Mouse (Mus musculus): ENCODE measurements around the gene Fmo5. TPM values are rescaled to one million over a fixed set of nuclear protein-coding genes. Genes with fewer than 3 reads are reported as not detected.

Gene Fmo5
- polyA plus RNA-seq, 1 experiment from 2014 or later: 2.7 TPM

DNA sequence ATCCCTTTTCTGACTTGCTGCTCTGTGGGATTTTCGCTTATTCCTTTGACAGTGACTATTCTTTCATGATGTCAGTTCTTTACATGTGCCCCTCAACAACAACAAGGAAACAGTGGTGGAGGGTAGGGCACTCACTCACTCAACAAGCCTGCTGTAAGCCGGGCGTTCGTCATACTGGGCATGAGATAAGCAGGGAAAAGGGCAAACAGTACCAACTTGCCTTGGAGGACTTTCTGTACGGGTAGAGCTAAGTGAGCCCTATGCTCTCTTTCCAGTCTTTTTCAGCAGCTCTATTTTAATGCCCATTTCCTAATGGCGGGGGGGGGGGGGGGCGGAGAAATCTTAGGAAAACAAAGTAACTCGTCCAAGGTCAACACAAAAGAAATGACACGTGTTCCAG, 13.4 kb downstream of the Fmo5 start:
- ATAC-seq (ENCODE audit: low read depth) (no peak), DNase-seq (ENCODE audit: low spot score) (no peak)
- no peak overlapping the region for H3K27ac ChIP-seq (replicated peaks; ENCODE audit: low read depth, low read length)
- H3K9me3 ChIP-seq (ENCODE audit: control insufficient read depth, low read length): no peaks in the 10 kb centered on the region
- H3K4me2 ChIP-seq (ENCODE audit: low read depth, low read length): no peak overlapping the region
- H3K9ac ChIP-seq (ENCODE audit: low read depth, low read length): no peak overlapping the region
- 85% methylated on average over 9 of the region's 9 CpGs for WGBS
- H3K27me3 ChIP-seq (replicated peaks; ENCODE audit: control insufficient read depth, insufficient read depth, low read length): no peaks in the 10 kb centered on the region
- no peak overlapping the region for H3K4me3 ChIP-seq (ENCODE audit: low read depth, low read length)
- H3K36me3 ChIP-seq (ENCODE audit: control insufficient read depth, insufficient read depth, low read length): no peaks in the 10 kb centered on the region
- H3K4me1 ChIP-seq (ENCODE audit: control insufficient read depth, insufficient read depth, low read length): no peaks in the 10 kb centered on the region

DNA sequence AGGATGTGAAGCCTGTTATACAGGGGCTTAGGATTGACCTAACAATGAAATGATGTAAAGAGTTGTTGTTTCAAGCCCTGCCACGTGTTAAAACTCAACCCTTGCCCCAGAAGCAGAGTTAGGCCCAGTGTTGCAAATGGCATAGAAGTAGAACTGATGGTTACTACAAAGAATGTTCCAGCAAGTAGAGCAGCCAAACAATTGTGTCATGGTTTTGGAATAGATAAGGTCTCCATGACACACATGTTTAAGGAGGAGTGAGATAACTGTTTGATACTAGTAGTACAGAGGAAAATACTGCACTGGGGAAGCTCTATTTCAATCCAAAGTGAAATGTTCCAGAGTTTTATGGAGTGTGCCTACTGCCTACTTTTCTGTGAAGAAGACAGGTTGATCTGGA, 19.9 kb downstream of the Fmo5 start:
- WGBS: 50% methylated on average over 1 of the region's 1 CpGs
- ATAC-seq (ENCODE audit: low read depth) (no peak), DNase-seq (ENCODE audit: low spot score) (no peak)
- no peak overlapping the region for H3K9ac ChIP-seq (ENCODE audit: low read depth, low read length)
- no peak overlapping the region for H3K4me2 ChIP-seq (ENCODE audit: low read depth, low read length)
- H3K27ac ChIP-seq (replicated peaks; ENCODE audit: low read depth, low read length): no peak overlapping the region
- no peaks in the 10 kb centered on the region for H3K27me3 ChIP-seq (replicated peaks; ENCODE audit: control insufficient read depth, insufficient read depth, low read length)
- no peaks in the 10 kb centered on the region for H3K9me3 ChIP-seq (ENCODE audit: control insufficient read depth, low read length)
- no peaks in the 10 kb centered on the region for H3K4me1 ChIP-seq (ENCODE audit: control insufficient read depth, insufficient read depth, low read length)
- H3K36me3 ChIP-seq (ENCODE audit: control insufficient read depth, insufficient read depth, low read length): no peaks in the 10 kb centered on the region
- no peak overlapping the region for H3K4me3 ChIP-seq (ENCODE audit: low read depth, low read length)

DNA sequence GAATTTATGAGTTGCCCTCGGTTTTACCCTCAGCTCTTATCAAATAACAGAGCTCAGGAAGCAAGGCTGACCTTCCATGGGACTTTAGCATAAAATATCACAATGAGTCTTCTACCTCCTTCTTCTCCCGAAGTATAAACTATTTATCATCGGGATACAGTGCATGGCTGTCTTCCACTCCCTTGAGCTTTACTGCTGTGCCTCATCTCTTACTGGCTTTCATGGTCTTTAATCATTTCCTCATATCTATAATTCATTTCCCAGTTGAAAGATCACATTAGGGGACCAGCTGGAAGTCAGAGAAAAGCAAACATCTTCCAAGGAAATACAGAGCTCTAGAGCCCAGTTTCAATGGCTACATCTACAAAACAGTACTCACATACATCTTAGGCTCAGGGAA, 20.4 kb downstream of the Fmo5 start:
- ATAC-seq (ENCODE audit: low read depth) (no peak), DNase-seq (ENCODE audit: low spot score) (no peak)
- Histone ChIP-seq H3K4me1 (ENCODE audit: control insufficient read depth, insufficient read depth, low read length) (no peaks in the 10 kb centered on the region), H3K27me3 (replicated peaks; ENCODE audit: control insufficient read depth, insufficient read depth, low read length) (no peaks in the 10 kb centered on the region), H3K4me3 (ENCODE audit: low read depth, low read length) (no peak overlapping the region), H3K36me3 (ENCODE audit: control insufficient read depth, insufficient read depth, low read length) (no peaks in the 10 kb centered on the region), H3K27ac (replicated peaks; ENCODE audit: low read depth, low read length) (no peak overlapping the region), H3K4me2 (ENCODE audit: low read depth, low read length) (no peak overlapping the region), H3K9ac (ENCODE audit: low read depth, low read length) (no peak overlapping the region), H3K9me3 (ENCODE audit: control insufficient read depth, low read length) (no peaks in the 10 kb centered on the region)
- WGBS: 76% methylated on average over 3 of the region's 3 CpGs

DNA sequence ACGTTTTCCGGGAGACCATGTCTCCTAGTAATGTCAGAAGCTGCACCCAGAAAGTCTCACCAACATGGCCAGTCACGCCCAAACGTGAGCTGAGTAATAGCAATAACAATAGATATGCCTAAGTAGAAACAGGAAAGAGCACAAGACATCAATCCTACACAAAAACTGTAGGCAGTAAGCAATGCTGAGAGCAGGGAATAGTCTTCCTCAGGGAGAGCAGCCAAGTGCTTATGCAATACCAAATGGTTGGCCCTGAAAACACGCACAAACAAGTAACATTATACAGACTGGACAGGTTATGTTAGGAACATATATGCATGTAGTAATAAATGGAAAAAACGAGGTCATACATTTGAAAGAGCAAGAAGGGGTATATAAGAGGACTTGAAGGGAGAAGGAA, 20.9 kb downstream of the Fmo5 start:
- 79% methylated on average over 6 of the region's 6 CpGs for WGBS
- Histone ChIP-seq H3K9me3 (ENCODE audit: control insufficient read depth, low read length) (no peaks in the 10 kb centered on the region), H3K9ac (ENCODE audit: low read depth, low read length) (no peak overlapping the region), H3K4me1 (ENCODE audit: control insufficient read depth, insufficient read depth, low read length) (no peaks in the 10 kb centered on the region), H3K27ac (replicated peaks; ENCODE audit: low read depth, low read length) (no peak overlapping the region), H3K4me3 (ENCODE audit: low read depth, low read length) (no peak overlapping the region), H3K27me3 (replicated peaks; ENCODE audit: control insufficient read depth, insufficient read depth, low read length) (no peaks in the 10 kb centered on the region), H3K4me2 (ENCODE audit: low read depth, low read length) (no peak overlapping the region), H3K36me3 (ENCODE audit: control insufficient read depth, insufficient read depth, low read length) (no peaks in the 10 kb centered on the region)
- no peak for DNase-seq (ENCODE audit: low spot score)
- ATAC-seq (ENCODE audit: low read depth): no peak

DNA sequence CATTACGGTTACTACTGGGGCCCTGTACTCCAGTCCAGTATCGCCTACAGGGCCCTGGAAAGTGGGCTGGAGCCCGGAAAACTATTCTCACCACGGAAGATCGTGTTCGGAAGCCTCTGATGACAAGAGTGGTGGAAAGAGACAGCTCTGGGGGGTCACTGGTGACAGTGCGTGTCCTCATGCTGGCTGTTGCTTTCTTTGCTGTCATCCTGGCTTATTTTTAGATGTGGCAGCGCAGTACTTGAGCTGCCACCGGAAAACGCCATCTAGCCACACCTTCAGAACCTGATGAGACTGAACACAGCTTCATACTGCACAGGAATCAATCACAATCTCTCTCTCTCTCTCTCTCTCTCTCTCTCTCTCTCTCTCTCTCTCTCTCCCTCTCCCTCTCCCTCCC, 23.0 kb downstream of the Fmo5 start:
- Histone ChIP-seq H3K27ac (replicated peaks; ENCODE audit: low read depth, low read length) (no peak overlapping the region), H3K9me3 (ENCODE audit: control insufficient read depth, low read length) (no peaks in the 10 kb centered on the region), H3K4me3 (ENCODE audit: low read depth, low read length) (no peak overlapping the region), H3K27me3 (replicated peaks; ENCODE audit: control insufficient read depth, insufficient read depth, low read length) (no peaks in the 10 kb centered on the region), H3K4me1 (ENCODE audit: control insufficient read depth, insufficient read depth, low read length) (no peaks in the 10 kb centered on the region), H3K4me2 (ENCODE audit: low read depth, low read length) (no peak overlapping the region), H3K9ac (ENCODE audit: low read depth, low read length) (no peak overlapping the region), H3K36me3 (ENCODE audit: control insufficient read depth, insufficient read depth, low read length) (no peaks in the 10 kb centered on the region)
- ATAC-seq (ENCODE audit: low read depth): no peak
- 83% methylated on average over 10 of the region's 10 CpGs for WGBS
- no peak for DNase-seq (ENCODE audit: low spot score)

DNA sequence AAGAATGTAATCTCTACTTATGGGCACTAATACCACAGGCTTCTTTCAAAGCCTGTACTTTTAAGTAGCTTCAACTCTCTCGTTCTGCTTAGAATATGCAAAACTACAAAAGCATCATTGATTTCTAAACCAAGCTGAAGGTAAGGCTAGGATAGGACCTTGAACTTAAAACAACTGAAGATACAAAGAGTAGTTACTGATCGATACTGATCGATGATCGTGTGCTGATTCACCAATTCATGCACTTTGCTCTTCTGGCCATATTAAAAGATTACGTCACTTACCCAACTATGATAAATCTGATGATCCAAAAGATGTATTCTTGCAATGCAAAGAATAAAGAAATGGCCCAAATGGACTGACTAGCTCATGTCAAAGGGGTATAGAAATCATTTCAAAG, 25.2 kb downstream of the Fmo5 start:
- Histone ChIP-seq H3K9me3 (ENCODE audit: control insufficient read depth, low read length) (no peaks in the 10 kb centered on the region), H3K36me3 (ENCODE audit: control insufficient read depth, insufficient read depth, low read length) (no peaks in the 10 kb centered on the region), H3K27me3 (replicated peaks; ENCODE audit: control insufficient read depth, insufficient read depth, low read length) (no peaks in the 10 kb centered on the region), H3K27ac (replicated peaks; ENCODE audit: low read depth, low read length) (no peak overlapping the region), H3K4me3 (ENCODE audit: low read depth, low read length) (no peak overlapping the region), H3K4me1 (ENCODE audit: control insufficient read depth, insufficient read depth, low read length) (0 out of 2 replicates have a peak, but pooled peaks cover 4% of the 10 kb centered on the region), H3K4me2 (ENCODE audit: low read depth, low read length) (no peak overlapping the region), H3K9ac (ENCODE audit: low read depth, low read length) (no peak overlapping the region)
- DNase-seq (ENCODE audit: low spot score): no peak
- whole genome bisulfite sequencing: 85% methylated on average over 5 of the region's 5 CpGs
- no peak for ATAC-seq (ENCODE audit: low read depth)

DNA sequence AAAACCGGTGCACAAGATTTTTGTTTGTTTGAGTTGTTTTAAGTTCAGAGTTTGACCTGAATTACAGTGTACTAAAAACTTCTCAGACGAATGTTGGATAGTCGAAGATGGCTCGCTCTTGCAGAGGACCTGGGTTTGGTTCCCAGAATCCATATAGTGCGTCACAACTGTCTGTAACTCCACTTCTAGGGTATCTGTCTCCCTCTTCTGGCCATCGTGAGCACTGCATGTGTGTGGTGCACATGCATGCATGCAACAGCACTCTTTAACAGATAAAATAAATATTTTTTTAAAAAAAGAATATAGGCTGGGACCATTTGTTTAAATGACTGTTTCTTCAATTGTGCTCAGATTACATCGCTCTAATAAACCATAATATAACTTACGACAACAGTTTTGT, 26.3 kb downstream of the Fmo5 start:
- no peak for ATAC-seq (ENCODE audit: low read depth)
- Histone ChIP-seq H3K9me3 (ENCODE audit: control insufficient read depth, low read length) (no peaks in the 10 kb centered on the region), H3K4me2 (ENCODE audit: low read depth, low read length) (no peak overlapping the region), H3K9ac (ENCODE audit: low read depth, low read length) (no peak overlapping the region), H3K27me3 (replicated peaks; ENCODE audit: control insufficient read depth, insufficient read depth, low read length) (no peaks in the 10 kb centered on the region), H3K27ac (replicated peaks; ENCODE audit: low read depth, low read length) (no peak overlapping the region), H3K4me1 (ENCODE audit: control insufficient read depth, insufficient read depth, low read length) (0 out of 2 replicates have a peak, but pooled peaks cover 13% of the 10 kb centered on the region), H3K36me3 (ENCODE audit: control insufficient read depth, insufficient read depth, low read length) (no peaks in the 10 kb centered on the region), H3K4me3 (ENCODE audit: low read depth, low read length) (no peak overlapping the region)
- no peak for DNase-seq (ENCODE audit: low spot score)
- 81% methylated on average over 8 of the region's 8 CpGs for WGBS

DNA sequence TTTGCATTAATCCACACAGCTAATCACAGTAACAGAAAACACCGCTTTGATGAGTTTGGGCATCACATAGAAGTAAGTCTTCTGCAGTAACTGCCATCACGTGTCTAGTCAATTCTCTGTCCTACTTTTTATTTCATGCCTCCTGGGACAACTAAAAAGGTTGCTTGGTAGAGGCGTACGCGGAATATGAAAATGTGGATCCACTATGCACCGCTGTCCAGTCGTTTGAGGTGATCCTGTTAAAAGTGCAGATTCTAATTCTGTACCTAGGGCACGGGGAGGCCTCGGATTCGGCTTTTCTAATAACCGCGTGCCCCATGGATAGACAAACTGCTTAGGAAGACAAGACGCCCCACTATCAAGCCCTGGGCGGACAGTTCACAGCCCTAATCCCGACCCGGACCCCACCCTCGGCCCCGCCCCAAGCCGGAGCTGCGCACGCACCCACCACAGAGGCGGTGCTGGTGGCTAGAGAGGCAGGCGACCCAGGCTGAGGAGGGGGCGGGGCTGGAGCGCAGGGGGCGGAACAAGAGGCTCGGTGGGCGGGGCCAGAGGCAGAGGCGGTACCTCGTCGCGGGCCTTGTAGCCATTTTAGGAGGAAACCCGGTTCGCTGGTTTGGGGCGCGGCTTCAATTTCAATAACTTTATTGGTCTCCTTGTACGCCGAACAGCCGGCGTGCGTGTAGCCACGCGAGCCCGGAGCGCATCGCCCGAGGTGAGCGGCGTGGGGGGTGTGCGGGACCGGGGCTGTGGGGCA, 29.2 kb downstream of the Fmo5 start, which contains the start of gene Prkab2:
TSS of gene Prkab2 (plus strand) at position 539 of the 757 bp plus-strand sequence.
- Histone ChIP-seq H3K27me3 (replicated peaks; ENCODE audit: control insufficient read depth, insufficient read depth, low read length) (no peaks in the 10 kb centered on the region), H3K4me1 (ENCODE audit: control insufficient read depth, insufficient read depth, low read length) (0 out of 2 replicates have a peak, but pooled peaks cover 13% of the 10 kb centered on the region), H3K27ac (replicated peaks; ENCODE audit: low read depth, low read length) (peak within 1 kb of the TSS; percentile 52), H3K36me3 (ENCODE audit: control insufficient read depth, insufficient read depth, low read length) (peaks cover 7% of the 10 kb centered on the region; the same call in 1 of the 2 replicates), H3K4me3 (ENCODE audit: low read depth, low read length) (peak within 1 kb of the TSS; percentile 91), H3K9me3 (ENCODE audit: control insufficient read depth, low read length) (no peaks in the 10 kb centered on the region), H3K4me2 (ENCODE audit: low read depth, low read length) (peak within 1 kb of the TSS; percentile 89), H3K9ac (ENCODE audit: low read depth, low read length) (peak within 1 kb of the TSS; percentile 68)
- ATAC-seq (ENCODE audit: low read depth): peak; percentile 94
- WGBS: 3% methylated on average over 24 of the region's 51 CpGs
- DNase-seq (ENCODE audit: low spot score): peak; percentile 99

All from embryonic facial prominence, embryonic 14.5 days (tissue).